Mouse (Mus musculus) layer of hippocampus, postnatal 14 days (tissue): Measurements from ENCODE around the gene Pitpnc1. TPM values are rescaled to one million over a fixed set of nuclear protein-coding genes. Genes with fewer than 3 reads are reported as not detected.

Experiments used
- DNase-seq, 2 experiments: peaks; one replicate each; pipeline ENCODE4 v3.0.0; 2021 to 2022; ENCODE audit warnings: low spot score in 2 of 2, mixed read lengths in 1 of 2
- total RNA-seq, 2 experiments: library from RNA; stranded (reverse); gene quantifications; 2 replicates each; pipeline ENCODE4 v1.2.3; 2021

Pitpnc1 gene
- total RNA-seq, 2 experiments from 2014 or later = 50.5 to 72.8 TPM

DNA sequence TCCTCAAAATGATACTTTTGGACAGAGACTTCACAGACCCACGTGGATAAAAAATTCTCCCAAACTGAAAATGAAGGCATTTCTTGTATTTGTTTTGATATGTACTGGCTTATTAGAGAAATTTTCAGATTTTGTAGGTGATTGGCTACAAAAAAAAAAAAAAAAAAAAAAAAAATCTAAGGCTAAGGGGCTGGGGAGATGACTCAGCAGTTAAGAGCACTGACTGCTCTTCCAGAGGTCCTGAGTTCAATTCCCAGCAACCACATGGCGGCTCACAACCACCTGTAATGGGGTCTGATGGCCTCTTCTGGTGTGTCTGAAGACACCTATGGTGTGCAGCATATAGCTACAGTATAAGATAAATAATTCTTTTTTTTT, 182.3 kb downstream of the Pitpnc1 start:
- no peak for DNase-seq

DNA sequence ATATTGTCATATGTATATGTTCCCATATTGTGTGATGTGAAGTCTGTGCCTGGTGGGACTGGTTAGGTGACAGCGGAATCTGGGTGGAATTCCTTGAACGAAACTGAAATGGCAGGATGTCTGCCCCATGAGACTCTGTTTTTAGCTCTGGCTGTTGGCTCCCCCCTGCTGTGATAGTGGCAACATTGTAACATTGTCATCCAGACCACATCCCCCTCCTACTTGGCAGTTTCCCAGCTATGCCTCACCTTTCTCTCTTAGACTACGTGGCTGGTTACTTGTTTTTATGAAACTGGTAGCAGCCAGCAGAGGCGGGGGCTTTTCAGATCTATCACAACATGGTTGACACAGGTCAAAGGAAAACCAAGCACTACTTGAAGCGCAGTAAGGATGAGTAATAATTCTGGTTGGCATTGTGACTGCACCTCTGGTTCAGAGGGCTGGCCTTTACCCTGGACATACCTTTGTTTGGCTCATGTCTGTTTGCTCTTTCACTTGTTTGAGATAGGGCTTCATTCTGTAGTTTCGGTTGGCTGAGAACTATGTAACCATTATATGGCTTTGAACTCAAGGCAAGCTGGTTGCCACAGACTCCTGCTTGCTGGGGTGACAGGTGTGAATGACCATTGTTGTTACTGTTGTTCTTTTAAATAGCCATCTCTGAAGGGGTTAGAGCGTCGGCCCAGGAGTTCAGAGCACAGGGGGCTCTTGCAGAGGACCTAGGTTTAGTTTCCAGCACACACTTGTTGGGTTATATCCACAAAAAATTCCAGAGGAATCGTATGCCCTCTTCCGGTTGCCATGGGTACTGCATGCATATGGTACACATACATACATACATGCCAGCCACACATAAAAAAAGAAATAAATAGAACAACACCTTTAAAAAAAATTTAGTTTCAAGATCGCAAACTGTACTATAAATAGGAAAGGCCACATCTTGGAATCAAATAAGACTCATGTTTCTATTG, 183.0 kb downstream of the Pitpnc1 start:
- no peak for DNase-seq

DNA sequence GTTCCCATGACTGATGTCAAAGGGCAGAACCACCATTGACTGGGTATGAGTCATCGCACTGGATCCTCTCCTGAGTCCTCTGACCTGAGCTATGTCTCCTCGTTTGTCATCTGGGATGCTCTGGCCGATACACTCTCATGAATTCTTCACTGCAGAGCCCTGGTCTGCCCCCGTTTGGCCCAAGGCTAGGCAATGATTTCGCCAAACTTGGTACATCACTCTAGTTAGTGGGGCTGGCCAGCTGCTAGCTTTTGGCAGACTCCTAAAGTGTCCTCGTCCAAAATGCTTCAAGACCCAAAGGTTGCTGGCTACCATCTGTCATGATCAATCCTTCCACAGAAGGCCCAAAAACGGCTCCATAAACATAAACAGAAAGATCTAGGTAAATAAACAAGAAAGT, 184.8 kb downstream of the Pitpnc1 start:
- no peak for DNase-seq

DNA sequence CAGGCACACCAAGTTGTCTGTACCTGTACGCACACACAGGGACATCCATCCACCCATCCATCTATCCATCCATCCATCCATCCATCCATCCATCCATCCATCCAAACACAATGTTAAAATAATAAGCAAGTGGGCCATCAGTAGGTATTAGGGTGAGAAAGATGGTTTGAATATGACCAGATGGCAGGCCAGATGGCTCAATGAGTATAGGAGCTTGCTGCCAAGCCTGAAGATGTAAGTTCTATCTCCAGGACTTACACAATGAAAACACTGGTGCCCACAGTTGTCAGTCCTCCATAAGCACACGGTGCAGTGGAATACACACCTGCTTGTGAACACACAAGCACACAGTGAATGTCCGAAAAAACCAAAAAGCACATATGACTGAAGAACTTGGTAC, 186.9 kb downstream of the Pitpnc1 start:
- peak in 1 of 2 experiments; percentile 52 for DNase-seq

DNA sequence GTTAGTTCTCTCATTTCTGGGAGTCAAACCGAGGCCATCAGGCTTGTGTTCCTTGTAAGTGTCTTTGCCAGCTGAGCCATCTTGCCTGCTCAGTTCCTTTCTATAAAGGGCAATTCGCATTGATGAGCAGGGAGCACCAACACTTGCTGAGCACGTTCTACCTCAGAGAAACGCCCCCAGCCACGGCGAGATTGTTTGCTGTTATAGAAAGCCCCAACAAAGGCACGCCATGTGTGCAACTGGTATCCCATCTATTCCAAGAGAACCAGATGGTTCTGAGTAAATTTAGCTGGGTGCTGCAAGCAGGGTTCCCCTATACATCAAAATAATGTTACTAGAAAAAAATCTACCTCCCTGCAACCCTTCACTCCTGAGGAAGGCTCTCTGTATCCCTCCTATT, 188.0 kb downstream of the Pitpnc1 start:
- peak in 1 of 2 experiments; percentile 41 for DNase-seq

DNA sequence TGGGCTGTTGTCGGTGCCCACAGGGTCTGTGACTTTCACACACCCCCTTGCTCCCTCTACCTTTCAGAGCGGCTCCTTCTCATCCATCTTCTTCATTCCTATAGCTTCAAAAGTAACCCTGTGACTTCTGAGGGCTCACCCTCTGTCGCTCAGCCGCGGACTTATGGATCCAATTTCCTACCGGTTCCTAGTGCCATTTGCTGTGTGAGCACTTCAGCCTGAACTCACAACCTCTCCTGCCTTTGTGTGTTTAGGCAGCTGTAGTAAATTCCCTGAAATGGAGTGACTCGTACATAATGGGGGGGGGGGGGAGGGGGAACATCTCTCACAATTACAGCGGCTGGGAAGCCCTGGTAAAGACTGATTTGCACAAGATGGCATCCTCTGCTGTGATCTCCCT, 191.2 kb downstream of the Pitpnc1 start:
- no peak for DNase-seq

DNA sequence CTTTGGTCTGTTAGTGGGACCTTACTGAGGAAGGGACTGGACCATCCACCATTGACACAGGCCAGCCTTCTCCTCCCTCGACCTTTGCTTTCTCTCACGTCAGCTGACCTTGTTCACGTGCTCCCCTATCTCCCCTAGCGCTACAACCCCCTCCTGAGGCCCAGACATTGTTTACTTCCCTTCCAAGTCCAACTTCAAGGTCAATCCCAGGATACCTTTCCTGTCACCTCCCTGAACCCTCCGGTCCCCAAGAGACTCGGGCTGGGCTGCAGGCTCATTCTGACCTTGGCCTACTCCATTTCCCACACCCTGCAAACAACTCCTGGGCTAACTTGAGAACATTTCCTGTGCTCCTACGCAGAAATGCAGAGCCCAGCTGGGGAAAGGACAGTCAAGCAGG, 193.6 kb downstream of the Pitpnc1 start:
- no peak for DNase-seq

DNA sequence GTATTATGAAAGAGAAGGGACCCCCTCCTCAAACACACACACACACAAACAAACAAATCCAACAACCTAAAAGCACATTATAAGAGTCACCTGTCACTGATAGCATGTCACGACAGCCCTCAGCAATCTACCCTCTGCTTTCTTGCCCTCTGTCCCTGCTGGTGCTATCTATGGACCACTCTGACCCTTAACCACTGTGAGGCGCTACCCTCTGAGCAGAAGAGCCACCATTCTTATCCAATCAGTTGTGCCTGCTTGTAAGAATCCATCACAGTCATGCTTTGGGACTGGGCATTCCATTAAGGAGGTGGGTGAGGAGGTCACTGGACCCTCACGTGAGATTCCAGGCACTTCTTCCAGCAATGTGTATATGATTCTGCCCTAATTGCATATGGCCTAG, 194.2 kb downstream of the Pitpnc1 start:
- DNase-seq = no peak

DNA sequence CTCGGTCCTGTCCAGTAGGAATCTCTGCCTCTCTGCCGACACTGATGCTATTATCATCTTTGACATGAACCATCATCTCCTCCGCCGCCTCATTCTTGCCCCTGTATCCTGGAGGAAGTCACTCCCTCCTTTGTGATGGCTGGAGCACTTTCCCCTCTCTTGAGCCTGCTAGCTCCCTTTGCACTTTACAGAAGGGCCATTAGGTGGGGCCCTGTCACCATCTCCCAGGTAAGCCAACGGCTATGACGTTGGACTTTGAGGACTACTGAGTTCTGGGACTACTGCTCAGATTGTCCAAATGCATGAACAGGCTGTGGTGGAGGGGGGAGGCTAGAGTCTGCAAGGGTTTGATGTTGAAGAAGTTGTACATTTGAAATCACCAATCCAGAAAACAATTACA, 194.6 kb downstream of the Pitpnc1 start:
- peak in 1 of 2 experiments; percentile 44 for DNase-seq

DNA sequence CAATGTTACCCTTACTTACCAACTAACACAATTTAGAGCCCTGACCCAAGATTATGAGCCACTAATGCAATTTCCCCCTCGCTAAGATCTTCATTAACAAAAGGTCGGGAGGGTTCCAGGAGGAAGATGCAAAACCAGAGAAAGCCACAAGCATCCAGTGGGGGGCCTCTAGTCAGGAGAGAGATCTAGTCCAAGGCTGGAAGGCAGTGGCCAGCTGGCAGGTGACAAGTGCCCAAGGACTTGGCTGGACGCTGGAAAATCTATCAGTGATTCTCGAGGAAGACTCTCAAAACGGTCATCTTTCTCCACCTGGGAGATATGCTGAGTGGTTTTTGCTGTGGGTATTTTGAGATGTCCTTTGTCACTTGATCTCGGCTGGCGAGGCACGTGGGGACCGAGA, 196.3 kb downstream of the Pitpnc1 start:
- no peak for DNase-seq

DNA sequence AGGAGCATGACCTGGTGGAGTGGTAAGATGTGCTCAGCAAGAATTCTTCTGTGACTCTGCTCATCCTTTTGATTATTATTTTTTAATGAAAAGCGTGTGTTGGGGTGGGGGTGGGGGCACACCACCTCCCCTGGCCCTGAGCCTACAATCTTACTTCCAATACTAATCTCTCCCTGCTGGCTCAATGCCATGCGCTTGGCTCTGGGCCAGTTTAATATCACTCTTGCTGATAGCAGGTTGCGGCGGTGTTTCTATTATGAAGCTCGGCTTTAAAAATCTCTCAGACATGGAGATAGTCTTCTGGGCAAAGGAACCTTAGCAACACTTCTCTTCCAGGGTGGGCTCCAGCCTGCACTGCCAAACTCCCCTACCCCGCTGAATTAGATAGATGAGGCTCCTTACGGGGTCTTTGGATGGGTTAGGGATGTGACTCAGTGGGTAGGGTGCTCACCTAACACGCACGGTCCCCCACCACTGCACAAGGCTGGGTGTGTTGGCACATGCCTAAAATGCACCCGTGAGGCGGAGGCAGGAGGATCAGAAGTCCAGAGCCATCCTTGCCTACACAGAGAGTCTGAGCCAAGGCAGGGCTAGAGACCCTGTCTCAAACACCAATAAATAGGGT, 198.0 kb downstream of the Pitpnc1 start:
- DNase-seq = no peak

DNA sequence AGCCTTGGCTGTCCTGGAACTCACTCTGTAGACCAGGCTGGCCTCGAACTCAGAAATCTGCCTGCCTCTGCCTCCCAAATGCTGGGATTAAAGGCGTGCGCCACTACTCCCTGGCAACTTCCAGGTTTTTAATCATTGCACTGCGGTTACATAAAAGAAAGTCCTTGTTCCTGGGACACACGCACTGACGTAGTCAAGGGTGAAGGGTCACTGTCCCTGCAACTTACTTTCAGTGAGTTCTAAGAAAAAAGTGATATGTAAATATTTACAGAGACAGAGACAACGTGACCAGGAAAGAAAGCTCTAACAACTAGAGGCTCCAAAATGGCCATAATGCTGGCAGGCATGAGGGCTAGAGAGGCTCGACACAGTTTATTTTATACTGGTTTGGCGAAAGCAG, 199.9 kb downstream of the Pitpnc1 start:
- no peak for DNase-seq

DNA sequence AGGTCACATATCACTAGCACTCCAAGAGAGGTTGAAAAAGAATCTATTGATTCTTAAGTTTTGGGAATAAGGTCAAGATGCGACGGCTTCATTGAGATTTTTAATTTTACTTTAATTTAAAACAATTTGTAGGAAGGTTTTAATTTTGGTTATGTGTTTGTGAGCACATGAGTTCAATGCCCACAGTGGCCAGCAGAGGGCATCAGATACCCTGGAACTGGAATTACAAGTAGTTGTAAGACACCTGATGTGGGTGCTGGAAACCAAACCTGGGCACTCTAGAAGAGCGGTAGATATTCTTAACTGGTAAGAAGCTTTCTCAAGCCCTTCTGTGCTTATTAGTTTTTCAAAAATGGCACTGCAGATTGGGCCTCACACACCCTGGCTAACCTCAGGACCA, 203.0 kb downstream of the Pitpnc1 start:
- no peak for DNase-seq

DNA sequence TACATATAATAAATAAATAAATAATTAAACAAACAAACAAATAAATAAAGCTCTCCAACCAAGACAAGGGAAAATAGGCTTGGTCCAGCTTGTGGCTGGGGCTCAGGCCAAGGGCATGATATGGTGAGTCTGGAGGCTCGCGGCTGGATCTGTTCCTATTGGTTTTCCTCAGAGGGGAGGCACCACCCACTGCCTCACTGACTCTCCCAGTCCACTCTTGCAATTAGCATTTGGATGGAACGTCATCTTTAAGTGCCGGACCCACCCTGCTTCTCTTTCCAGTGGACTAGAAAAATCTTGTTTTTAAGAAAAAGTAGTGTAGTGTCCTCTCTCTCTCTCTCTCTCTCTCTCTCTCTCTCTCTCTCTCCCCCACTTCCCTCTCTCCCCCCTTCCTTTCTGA, 204.6 kb downstream of the Pitpnc1 start:
- no peak for DNase-seq

DNA sequence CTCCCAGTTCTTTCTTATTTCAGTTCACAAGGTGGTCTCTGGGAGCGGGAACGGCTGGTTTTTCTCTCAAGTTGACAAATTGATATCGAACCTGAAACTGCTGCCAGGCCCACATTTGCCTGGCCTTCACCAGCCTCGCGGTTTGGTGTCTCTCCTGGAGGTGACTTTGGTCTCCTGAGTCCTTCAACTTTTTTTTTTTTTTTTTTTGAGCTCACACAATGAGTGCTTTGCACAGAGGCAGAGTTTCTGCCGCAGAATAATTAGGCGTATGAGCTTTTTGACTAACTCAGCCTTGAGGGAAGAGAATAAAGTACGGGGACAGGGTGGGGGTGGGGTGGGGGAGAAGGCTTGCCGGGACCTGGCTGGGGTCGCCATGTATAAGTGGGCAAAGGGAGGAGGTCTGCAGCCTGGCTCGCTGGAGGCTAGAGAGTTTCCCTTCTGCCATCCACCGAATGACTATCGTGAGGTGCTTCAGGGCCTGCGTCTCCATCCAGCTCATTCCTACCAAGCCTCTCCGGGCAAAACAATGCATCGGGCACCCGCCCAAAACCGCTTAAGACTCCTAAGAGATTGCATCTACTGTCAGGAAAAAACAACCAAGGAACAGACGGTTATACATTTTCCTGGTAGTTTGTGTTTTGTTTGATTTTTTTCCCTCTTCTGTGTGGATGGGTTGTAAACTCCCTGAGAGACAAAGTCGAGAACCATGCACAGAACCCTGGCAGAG, 205.4 kb downstream of the Pitpnc1 start:
- DNase-seq = no peak

DNA sequence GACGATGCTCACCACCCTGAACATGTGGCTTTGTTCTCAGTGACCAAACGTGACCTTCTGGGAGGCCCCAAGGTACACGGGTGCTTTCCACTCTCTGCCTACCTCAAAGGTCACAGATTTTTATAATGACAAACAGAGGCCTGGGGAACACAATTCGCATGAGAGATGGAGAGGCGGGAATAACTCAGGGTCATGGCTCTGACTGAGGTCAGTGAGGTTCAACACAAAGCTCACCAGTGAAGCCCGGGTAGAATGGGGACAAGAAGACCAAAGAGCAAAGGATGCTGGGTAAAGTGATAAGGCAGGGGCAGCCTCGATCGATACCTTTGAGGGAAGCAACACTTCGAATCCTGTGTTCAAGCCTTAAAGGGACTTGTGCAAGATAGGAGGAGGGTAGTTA, 206.7 kb downstream of the Pitpnc1 start:
- DNase-seq = no peak

DNA sequence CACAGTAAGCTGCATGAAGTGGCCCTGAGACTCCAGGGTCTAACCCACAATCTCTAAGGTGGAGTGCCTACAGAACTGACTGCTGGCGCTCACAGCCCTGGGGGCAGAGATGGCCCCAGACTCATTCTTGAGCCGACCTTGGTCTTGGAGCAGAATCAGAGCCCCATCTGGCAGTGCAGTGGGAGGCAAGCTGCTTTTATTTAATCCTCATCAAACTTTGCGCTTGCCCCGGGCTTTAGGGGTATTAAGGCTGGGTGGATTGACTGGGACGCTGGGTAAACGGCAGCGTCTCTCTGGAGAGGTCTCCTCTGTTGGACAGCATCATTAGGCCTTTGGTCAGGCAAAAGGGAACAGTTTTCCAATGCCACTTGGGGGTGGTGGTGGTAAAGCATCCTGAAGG, 211.1 kb downstream of the Pitpnc1 start:
- DNase-seq = no peak

DNA sequence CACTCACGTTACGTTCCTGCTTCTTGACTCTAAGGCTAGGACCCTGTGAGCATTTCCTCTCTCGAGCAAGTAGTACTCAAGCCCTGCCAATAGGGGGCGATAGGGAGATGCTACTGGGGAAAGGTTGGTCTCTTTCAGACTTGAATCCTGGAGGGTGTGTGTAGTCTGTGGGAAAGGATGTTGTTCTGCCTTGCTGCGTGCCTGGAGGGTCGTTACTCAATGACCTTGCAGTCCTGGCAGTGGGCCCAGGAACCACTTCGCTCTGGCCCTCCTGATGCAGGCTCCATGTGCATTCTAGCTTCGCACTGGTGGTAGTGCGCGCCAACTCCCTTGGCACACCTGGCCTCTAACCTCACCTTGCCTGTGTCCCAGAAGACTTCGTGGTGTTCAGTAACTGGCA, 215.3 kb downstream of the Pitpnc1 start:
- DNase-seq = no peak

DNA sequence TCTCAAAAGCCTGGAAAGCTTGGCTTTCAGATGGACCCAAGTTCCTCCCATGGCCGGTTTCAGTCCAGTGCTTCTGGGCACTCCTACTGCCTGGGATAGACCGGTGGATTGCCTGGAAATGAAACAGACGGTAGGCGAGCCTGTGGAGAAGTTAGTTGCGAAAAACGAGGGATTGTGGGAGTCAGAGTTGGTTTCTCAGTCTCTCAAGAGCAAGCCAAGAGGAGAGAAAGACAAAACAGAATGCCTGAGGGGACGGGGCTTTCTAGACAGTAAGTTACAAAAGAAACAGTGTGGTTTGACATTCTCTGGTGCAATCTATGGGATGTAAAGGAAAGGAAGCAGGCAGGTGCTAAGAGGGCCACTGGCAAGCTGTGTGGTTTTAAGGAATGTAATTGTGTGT, 216.3 kb downstream of the Pitpnc1 start:
- DNase-seq = no peak

DNA sequence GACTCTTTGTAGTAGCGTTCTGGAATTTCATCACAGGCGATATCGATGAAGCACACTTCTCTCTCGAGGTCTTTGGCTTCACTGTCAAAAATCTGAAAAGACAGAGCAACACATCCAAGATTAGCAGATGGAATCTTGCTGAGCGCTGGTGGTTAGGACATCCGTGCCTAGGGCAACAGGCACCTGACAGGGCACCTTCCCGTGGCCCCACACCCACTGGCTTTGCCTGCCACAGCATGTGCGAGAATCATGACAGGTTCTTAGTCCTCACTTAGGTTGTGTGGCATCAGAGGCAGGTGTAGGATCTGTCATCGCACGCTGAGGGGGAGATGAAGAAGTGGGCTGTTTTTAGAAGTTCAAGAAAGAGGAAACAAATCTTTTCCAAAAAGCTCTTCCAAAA, 218.5 kb downstream of the Pitpnc1 start:
- no peak for DNase-seq

DNA sequence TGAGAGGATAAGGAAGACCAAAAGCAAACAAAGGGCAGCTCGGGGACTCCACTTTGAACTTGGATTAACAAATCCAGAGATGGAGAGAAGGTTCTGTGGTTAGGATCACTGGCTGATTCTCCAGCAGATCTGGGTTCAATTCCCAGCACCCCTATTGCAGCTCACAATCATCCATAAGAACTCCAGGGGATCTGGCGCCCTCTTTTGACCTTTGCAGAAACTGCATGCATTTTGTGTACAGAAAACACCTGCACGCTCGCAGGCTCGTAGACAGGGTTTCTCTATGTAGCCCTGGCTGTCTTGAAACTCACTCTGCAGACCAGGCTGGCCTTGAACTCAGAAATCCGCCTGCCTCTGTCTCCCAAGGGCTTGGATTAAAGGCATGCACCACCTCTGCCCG, 219.0 kb downstream of the Pitpnc1 start:
- DNase-seq = no peak

DNA sequence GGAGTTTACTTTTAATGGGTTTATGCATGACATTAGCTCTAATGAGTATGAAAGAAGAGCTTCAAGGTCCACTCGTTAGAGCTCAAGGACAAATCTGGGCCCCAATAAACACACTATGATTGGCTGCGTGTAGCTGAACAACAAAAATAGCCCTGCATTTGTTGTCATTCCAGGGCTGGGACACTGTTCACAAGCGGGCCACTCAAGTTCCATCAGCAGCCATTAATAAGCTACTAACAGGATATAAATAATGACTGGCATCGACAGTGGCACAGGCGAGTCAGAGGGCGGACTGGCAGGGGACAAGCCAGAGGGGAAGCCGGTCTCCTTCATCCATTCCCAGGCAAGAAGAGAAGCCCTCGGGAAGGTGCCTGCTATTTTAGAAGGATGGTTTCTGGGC, 219.6 kb downstream of the Pitpnc1 start:
- DNase-seq = no peak
